Mouse (Mus musculus): ENCODE data around the gene Hist4h4. TPM values are rescaled to one million over a fixed set of nuclear protein-coding genes. Genes with fewer than 3 reads are reported as not detected.

Gene Hist4h4
- polyA plus RNA-seq, 1 experiment from 2014 or later = 0.16 TPM

- peak; percentile 5; the same call in 1 of the 2 replicates for ATAC-seq (replicated peaks; ENCODE audit: extremely low read depth, insufficient read depth, low FRiP score)
Observed at GRCm38 (mm10) chr6:136808631-136809046, 4.4 kb upstream of the Hist4h4 start.

GRCm38 (mm10) chr6:136808014-136808417 lies 3.8 kb upstream of the Hist4h4 start, which contains the start of gene H2afj:
H2afj (plus strand) TSS chr6:136808244.
- Histone ChIP-seq H3K4me2 (ENCODE audit: low read depth, low read length) (peak within 1 kb of the TSS; percentile 99), H3K36me3 (ENCODE audit: control insufficient read depth, insufficient read depth) (peaks cover 9% of the 10 kb centered on the region), H3K27me3 (ENCODE audit: control insufficient read depth, insufficient read depth, low read length) (no peaks in the 10 kb centered on the region), H3K9ac (ENCODE audit: low read length) (peak within 1 kb of the TSS; percentile 88), H3K4me1 (ENCODE audit: control insufficient read depth, insufficient read depth, low read length) (peaks cover 21% of the 10 kb centered on the region), H3K27ac (ENCODE audit: low read length) (peak within 1 kb of the TSS; percentile 66), H3K9me3 (replicated peaks; ENCODE audit: control insufficient read depth, low read length) (no peaks in the 10 kb centered on the region), H3K4me3 (ENCODE audit: low read length) (peak within 1 kb of the TSS; percentile 93)
- ATAC-seq (replicated peaks; ENCODE audit: extremely low read depth, insufficient read depth, low FRiP score) = peak; percentile 86
- under 1% methylated on average over 34 of the region's 34 CpGs for WGBS

More at GRCm38 (mm10) chr6:136808631-136809046, 4.4 kb upstream of the Hist4h4 start:
- Histone ChIP-seq H3K4me2 (ENCODE audit: low read depth, low read length) (peak overlapping the region; percentile 99), H3K27ac (ENCODE audit: low read length) (peak overlapping the region; percentile 29), H3K9me3 (replicated peaks; ENCODE audit: control insufficient read depth, low read length) (no peaks in the 10 kb centered on the region), H3K27me3 (ENCODE audit: control insufficient read depth, insufficient read depth, low read length) (no peaks in the 10 kb centered on the region), H3K4me3 (ENCODE audit: low read length) (peak overlapping the region; percentile 93), H3K9ac (ENCODE audit: low read length) (peak overlapping the region; percentile 88), H3K36me3 (ENCODE audit: control insufficient read depth, insufficient read depth) (peaks cover 10% of the 10 kb centered on the region), H3K4me1 (ENCODE audit: control insufficient read depth, insufficient read depth, low read length) (peaks cover 19% of the 10 kb centered on the region)
- under 1% methylated on average over 28 of the region's 28 CpGs for WGBS

GRCm38 (mm10) chr6:136807395-136808013 lies 3.3 kb upstream of the Hist4h4 start:
- H3K36me3 ChIP-seq (ENCODE audit: control insufficient read depth, insufficient read depth) = peaks cover 7% of the 10 kb centered on the region
- peak overlapping the region; percentile 65 for H3K4me2 ChIP-seq (ENCODE audit: low read depth, low read length)
- peak overlapping the region; percentile 35 for H3K9ac ChIP-seq (ENCODE audit: low read length)
- WGBS = 27% methylated on average over 18 of the region's 18 CpGs
- no peaks in the 10 kb centered on the region for H3K9me3 ChIP-seq (replicated peaks; ENCODE audit: control insufficient read depth, low read length)
- H3K27ac ChIP-seq (ENCODE audit: low read length) = peak overlapping the region; percentile 66
- peak overlapping the region; percentile 93 for H3K4me3 ChIP-seq (ENCODE audit: low read length)
- no peak for ATAC-seq (replicated peaks; ENCODE audit: extremely low read depth, insufficient read depth, low FRiP score)
- H3K27me3 ChIP-seq (ENCODE audit: control insufficient read depth, insufficient read depth, low read length) = no peaks in the 10 kb centered on the region
- H3K4me1 ChIP-seq (ENCODE audit: control insufficient read depth, insufficient read depth, low read length) = peaks cover 25% of the 10 kb centered on the region

- no peak overlapping the region for H3K4me2 ChIP-seq (ENCODE audit: low read depth, low read length)
- peaks cover 25% of the 10 kb centered on the region for H3K4me1 ChIP-seq (ENCODE audit: control insufficient read depth, insufficient read depth, low read length)
- H3K27me3 ChIP-seq (ENCODE audit: control insufficient read depth, insufficient read depth, low read length) = no peaks in the 10 kb centered on the region
- H3K36me3 ChIP-seq (ENCODE audit: control insufficient read depth, insufficient read depth) = peaks cover under 1% of the 10 kb centered on the region; the same call in 1 of the 2 replicates
- no peak overlapping the region for H3K9ac ChIP-seq (ENCODE audit: low read length)
- H3K27ac ChIP-seq (ENCODE audit: low read length) = no peak overlapping the region
- no peak for ATAC-seq (replicated peaks; ENCODE audit: extremely low read depth, insufficient read depth, low FRiP score)
- no peak overlapping the region for H3K4me3 ChIP-seq (ENCODE audit: low read length)
- 76% methylated on average over 5 of the region's 5 CpGs for WGBS
- H3K9me3 ChIP-seq (replicated peaks; ENCODE audit: control insufficient read depth, low read length) = no peaks in the 10 kb centered on the region
Observed at GRCm38 (mm10) chr6:136806819-136807218, 2.6 kb upstream of the Hist4h4 start.

DNA sequence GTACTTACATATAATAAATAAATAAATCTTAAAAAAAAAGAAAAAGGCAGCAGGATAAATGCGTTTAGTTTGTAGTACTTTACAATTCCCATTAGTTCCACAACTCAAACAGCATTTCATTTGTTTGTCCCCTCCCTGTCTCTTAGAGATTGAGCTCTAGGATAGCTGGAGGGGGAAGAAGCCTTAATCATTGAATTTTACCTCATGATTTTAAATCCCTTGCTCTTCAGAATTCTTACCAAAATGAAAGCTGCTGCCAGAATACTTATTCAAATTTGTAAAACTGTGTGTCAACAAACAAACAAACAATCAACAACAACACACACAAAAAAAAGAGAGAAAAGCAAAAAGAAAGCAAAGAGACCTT lies 1.2 kb upstream of the Hist4h4 start:
- no peak overlapping the region for H3K4me3 ChIP-seq (ENCODE audit: low read length)
- no peaks in the 10 kb centered on the region for H3K27me3 ChIP-seq (ENCODE audit: control insufficient read depth, insufficient read depth, low read length)
- WGBS = 81% methylated on average over 1 of the region's 1 CpGs
- H3K9me3 ChIP-seq (replicated peaks; ENCODE audit: control insufficient read depth, low read length) = no peaks in the 10 kb centered on the region
- H3K4me1 ChIP-seq (ENCODE audit: control insufficient read depth, insufficient read depth, low read length) = peaks cover 25% of the 10 kb centered on the region
- H3K27ac ChIP-seq (ENCODE audit: low read length) = no peak overlapping the region
- H3K4me2 ChIP-seq (ENCODE audit: low read depth, low read length) = no peak overlapping the region
- no peak for ATAC-seq (replicated peaks; ENCODE audit: extremely low read depth, insufficient read depth, low FRiP score)
- no peak overlapping the region for H3K9ac ChIP-seq (ENCODE audit: low read length)
- H3K36me3 ChIP-seq (ENCODE audit: control insufficient read depth, insufficient read depth) = no peaks in the 10 kb centered on the region

DNA sequence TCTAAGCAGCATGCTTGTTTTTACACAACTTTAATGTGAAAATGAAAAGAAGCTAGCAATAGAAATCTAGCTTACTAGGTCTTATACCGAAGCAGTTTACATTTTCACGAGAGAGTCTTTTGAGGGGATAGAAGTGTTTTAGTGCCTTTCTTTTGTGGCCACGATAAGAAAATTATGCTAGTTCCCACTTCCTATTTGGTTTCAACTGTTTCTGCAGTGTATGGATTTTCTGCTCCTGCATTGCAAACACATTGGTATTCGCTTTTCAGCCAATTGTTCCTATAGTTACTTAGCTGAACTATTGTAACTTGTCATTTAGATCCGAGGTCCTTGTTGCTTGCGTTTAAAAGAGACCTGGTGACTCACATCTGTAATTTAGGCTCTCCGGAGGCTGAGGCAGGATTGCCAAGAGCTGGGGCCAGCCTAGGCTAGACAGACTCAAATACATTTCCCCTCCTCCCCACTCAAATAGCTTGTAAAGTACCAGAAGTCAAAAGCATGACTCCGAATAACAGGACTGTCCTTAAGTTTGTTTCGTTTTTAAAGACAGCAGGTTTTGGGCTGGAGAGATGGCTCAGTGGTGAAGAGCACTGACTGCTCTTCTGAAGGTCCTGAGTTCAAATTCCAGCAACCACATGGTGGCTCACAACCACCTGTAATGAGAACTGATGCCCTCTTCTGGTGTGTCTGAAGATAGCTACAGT lies 642 bp upstream of the Hist4h4 start:
- Histone ChIP-seq H3K9ac (ENCODE audit: low read length) (peak overlapping the region; percentile 66), H3K4me3 (ENCODE audit: low read length) (peak overlapping the region; percentile 82), H3K36me3 (ENCODE audit: control insufficient read depth, insufficient read depth) (no peaks in the 10 kb centered on the region), H3K4me2 (ENCODE audit: low read depth, low read length) (peak overlapping the region; percentile 92), H3K4me1 (ENCODE audit: control insufficient read depth, insufficient read depth, low read length) (peaks cover 24% of the 10 kb centered on the region), H3K27me3 (ENCODE audit: control insufficient read depth, insufficient read depth, low read length) (no peaks in the 10 kb centered on the region), H3K27ac (ENCODE audit: low read length) (peak overlapping the region; percentile 100), H3K9me3 (replicated peaks; ENCODE audit: control insufficient read depth, low read length) (no peaks in the 10 kb centered on the region)
- ATAC-seq (replicated peaks; ENCODE audit: extremely low read depth, insufficient read depth, low FRiP score) = no peak
- 27% methylated on average over 9 of the region's 9 CpGs for WGBS

GRCm38 (mm10) chr6:136803093-136803738 lies 999 bp downstream of the Hist4h4 start:
- 9% methylated on average over 12 of the region's 12 CpGs for WGBS
- Histone ChIP-seq H3K4me3 (ENCODE audit: low read length) (peak overlapping the region; percentile 82), H3K27me3 (ENCODE audit: control insufficient read depth, insufficient read depth, low read length) (no peaks in the 10 kb centered on the region), H3K9ac (ENCODE audit: low read length) (peak overlapping the region; percentile 96), H3K4me2 (ENCODE audit: low read depth, low read length) (peak overlapping the region; percentile 92), H3K9me3 (replicated peaks; ENCODE audit: control insufficient read depth, low read length) (no peaks in the 10 kb centered on the region), H3K27ac (ENCODE audit: low read length) (peak overlapping the region; percentile 100), H3K36me3 (ENCODE audit: control insufficient read depth, insufficient read depth) (no peaks in the 10 kb centered on the region), H3K4me1 (ENCODE audit: control insufficient read depth, insufficient read depth, low read length) (peaks cover 12% of the 10 kb centered on the region)
- ATAC-seq (replicated peaks; ENCODE audit: extremely low read depth, insufficient read depth, low FRiP score) = no peak

GRCm38 (mm10) chr6:136801274-136801673 lies 2.9 kb downstream of the Hist4h4 start:
- Histone ChIP-seq H3K9me3 (replicated peaks; ENCODE audit: control insufficient read depth, low read length) (no peaks in the 10 kb centered on the region), H3K36me3 (ENCODE audit: control insufficient read depth, insufficient read depth) (no peaks in the 10 kb centered on the region), H3K9ac (ENCODE audit: low read length) (no peak overlapping the region), H3K4me1 (ENCODE audit: control insufficient read depth, insufficient read depth, low read length) (peaks cover 10% of the 10 kb centered on the region), H3K27me3 (ENCODE audit: control insufficient read depth, insufficient read depth, low read length) (no peaks in the 10 kb centered on the region), H3K27ac (ENCODE audit: low read length) (no peak overlapping the region), H3K4me2 (ENCODE audit: low read depth, low read length) (no peak overlapping the region), H3K4me3 (ENCODE audit: low read length) (no peak overlapping the region)
- ATAC-seq (replicated peaks; ENCODE audit: extremely low read depth, insufficient read depth, low FRiP score) = no peak
- 71% methylated on average over 6 of the region's 6 CpGs for WGBS

GRCm38 (mm10) chr6:136800710-136801109 lies 3.5 kb downstream of the Hist4h4 start:
- Histone ChIP-seq H3K27ac (ENCODE audit: low read length) (no peak overlapping the region), H3K4me2 (ENCODE audit: low read depth, low read length) (no peak overlapping the region), H3K4me1 (ENCODE audit: control insufficient read depth, insufficient read depth, low read length) (peaks cover 10% of the 10 kb centered on the region), H3K36me3 (ENCODE audit: control insufficient read depth, insufficient read depth) (no peaks in the 10 kb centered on the region), H3K4me3 (ENCODE audit: low read length) (no peak overlapping the region), H3K9ac (ENCODE audit: low read length) (no peak overlapping the region), H3K27me3 (ENCODE audit: control insufficient read depth, insufficient read depth, low read length) (no peaks in the 10 kb centered on the region), H3K9me3 (replicated peaks; ENCODE audit: control insufficient read depth, low read length) (no peaks in the 10 kb centered on the region)
- ATAC-seq (replicated peaks; ENCODE audit: extremely low read depth, insufficient read depth, low FRiP score) = no peak
- WGBS = 87% methylated on average over 8 of the region's 8 CpGs

Measured in heart, embryonic 16.5 days (tissue).